Mouse (Mus musculus) yolk sac, embryonic 10.5 days (tissue): ENCODE measurements around the gene Prkcz.

Source experiments
- DNase-seq: peaks from one replicate; pipeline ENCODE4 v3.0.0-alpha.2; 2017; ENCODE audit warnings: low spot score

Prkcz gene

DNA sequence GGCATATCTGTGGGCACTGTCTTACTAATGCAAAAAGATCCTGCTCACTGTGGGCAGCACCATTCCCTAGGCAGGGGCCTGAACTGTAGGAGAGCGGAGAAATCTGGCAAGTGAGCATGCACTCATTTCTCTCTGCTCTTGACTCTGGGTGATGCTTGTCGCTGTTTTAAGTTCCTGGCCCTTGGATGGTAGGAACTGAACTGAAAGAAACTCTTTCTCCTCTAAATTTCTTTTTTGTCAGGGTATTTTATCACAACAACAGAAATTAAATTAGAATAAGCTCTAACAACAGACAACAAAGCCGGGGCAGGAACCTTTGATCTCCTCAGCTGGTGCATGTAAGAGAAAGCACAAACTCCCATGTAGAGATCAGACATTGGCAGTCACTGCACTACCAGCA lies 46.1 kb downstream of the Prkcz start:
- DNase-seq: no peak

DNA sequence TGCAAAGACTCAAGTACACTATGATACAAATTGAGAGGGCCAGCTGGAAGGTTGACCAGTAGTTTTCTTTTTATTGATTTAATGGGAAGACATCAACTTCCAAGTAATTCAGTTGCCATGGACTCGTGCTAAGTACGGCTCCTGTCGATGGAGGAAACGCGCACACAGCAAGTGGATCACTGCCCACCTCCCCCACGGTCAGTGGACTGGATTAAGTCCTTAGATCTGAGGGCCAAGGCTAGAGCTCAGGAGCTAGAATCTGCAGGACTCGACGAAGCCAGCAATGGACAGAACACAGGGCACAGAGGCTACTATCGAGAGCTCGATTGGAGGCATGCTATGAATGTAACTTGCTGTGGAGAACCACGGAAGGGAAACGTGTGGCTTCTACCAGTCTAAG lies 52.5 kb downstream of the Prkcz start:
- DNase-seq: no peak

DNA sequence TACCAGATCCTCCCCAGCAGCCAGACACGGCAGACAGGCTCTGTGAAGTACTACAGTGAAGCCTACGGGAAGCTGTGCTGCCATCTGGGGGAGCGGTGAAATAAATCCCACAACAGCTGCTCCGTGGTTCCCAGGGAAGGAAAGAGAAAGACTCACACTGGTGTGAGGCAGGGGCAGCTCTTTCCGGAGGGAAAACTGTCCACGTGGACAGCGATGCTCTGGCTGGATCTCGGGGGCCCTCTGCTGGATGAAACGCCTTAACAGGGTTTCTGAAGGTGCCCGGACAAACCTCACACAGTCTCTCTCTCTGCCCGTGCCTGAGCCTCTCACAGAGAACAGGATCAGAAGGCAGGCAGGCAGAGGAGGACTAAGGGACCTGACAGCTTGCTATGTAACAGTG lies 53.1 kb downstream of the Prkcz start:
- DNase-seq: peak; percentile 73

DNA sequence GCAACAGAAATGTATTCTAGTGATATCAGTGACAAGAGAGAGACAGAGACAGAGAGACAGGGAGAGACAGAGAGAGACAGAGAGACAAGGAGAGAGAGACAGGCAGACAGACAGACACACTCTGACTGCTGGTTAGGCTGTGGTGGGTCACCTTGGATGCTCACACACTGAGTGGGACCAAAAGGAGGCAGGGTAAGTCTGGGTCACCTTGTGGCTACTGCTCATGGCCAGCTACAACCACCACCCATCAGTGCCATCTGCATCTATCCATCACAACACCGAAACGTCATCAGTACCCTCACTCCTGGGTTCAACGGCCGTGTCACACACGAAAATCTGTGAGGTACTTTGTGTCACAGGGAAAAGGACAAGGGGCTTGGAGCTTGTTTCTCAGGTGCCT lies 53.6 kb downstream of the Prkcz start:
- DNase-seq: no peak

DNA sequence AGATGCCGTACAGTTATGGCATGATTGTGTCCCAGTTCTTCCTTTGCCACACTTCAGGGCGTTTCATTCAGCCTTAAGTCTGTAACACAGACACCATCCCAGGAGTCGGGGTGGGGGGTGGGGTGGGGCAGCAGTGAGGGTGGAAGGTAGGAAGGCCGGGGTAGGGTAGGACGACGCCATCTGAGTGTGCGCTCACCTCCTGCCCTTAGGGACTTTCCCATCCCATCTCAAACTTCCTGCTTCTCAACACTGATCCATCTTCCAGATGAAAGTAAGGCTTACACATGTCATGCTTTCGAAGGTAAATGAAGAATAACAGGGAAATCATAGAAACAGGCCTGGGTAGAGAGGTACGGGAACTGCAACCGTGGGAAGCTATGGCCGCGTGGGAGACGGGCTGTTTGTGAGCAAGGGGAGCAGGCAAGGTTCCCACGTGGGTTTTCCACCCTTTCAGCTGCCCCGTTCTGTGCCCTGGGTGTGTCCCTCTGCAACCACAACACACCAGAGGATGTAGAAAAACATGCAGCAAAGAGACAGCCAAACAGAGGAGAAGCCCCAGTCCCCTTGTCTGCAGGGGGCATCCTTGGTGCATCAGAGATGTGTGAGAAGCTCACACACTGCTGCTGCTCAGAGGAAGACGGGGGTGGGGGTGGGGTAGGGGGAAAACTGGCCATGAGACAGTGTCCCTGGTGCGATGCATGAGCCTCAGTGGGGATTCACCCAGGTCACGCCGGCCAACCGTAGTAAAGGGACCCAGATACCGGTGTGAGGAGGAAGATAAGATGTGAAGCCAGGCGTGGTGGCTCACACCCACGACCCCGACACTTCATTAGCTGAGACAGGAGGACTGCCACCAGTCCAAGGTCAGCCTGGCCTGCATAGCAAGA lies 54.6 kb downstream of the Prkcz start:
- no peak for DNase-seq

DNA sequence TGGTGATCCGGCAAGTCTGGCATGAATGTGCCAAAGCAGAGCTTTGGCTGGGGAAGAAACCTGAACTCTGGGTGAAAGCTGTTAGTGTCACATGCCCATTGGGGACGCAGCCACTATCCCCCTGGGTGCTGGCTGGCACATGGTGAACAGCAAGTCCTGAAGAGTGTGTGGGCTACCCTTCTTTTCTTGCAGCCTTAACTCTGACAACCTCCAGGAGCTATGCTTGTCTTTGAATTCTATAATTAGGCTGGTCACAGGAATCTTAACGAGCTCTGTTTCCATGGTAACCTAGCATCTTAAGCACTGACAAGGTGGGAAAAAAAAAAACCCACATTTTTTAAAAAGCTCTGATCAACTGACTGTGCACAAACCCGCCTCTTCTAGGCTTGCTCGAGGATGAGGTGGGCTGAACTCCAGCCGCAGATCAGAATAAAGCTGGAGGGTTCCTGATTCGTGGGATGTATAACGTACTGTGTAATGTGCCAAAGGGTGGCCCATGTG lies 55.6 kb downstream of the Prkcz start:
- DNase-seq: no peak

DNA sequence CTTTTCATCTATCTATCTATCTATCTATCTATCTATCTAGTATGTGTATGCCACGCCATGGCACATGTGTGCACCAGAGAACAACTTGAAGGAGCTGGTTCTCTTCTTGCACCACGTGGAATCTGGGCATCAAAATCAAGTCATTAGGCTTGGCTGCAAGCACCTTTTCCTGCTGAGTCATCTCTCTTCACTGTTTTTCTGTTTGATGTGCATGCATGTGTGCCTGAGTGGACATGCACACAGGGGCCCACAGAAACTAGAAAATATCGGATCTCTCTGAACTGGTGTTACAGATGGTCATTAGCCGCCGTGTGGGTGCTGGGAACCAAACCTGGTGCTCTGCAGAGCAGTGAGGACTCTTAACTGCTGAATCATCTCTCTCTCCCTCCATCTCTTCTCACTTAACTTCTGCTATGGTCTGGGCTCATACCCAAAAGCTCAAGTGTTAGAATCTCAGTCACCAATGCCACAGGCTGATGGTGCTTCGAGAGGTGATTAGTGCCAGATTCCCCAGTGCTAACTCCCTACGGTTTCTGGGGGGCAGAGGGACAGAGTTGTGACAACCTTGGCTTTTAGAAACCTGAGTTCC lies 56.6 kb downstream of the Prkcz start:
- DNase-seq: no peak

DNA sequence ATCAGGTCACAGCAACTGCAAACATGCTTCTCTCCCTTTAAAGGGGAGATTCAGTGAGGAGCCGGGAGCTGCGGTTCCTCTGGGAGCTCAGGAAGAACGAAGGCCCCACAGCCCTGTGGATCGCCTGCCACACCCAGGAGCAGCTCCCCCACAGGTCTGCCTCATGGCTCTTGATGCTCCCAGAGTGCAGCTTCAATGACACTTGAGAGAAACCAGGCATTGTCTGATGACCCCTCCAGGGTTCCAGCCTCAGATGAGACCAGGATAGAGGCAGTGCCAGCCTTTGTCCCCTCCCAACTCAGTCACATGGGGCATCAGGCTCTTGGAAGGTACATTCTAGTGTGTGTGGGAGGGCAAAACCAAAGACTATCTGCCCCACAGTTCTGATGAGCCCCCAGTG lies 59.2 kb downstream of the Prkcz start:
- DNase-seq: no peak

DNA sequence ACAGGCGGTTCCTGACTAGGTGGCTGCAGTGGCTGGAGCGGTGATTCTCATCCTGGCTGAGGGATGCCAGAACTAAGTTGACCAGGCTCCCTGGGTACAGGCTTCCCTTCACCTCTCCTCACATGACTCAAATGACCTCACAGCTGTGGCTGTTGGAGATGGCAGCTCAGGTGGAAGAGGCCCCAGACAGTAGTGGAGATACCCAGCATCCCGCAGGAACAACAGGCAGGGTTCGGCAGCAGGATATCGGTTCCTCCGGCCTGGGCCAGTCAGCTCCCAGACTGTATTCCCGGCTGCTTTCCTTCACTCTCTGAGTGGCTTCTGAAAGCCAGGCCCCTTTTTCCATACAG lies 60.1 kb downstream of the Prkcz start:
- no peak for DNase-seq

DNA sequence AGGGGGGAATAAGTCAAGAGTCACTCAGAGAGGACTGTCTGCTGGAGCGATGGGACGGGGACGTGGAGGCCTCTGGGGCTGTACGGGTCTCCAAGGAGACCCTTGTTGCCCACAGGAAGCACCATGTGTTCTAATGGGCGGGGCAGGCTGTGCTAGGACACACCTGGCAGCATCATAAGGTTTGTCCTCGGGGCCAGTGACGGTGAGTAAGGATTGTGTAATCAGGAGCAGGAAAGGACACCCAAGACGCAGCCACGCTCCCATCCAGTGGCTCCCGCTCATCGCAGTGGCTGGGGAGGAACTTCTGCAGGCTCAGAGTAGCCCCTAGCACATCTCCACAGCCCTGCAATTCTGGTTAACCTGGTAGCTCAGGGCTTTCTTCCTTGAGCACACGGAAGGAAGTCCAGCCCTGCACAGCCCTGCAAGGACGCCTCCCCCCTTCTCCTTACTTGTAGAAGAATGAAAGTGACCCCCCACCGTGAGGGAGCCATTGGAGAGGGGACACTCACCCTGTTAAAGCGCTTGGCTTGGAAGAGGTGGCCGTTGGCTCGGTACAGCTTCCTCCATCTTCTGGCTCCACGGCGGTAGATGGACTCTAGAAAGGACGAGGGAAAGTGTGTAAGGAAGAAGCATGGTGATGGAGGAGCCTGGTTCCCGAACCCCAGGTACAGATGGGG lies 60.6 kb downstream of the Prkcz start:
- DNase-seq: no peak

DNA sequence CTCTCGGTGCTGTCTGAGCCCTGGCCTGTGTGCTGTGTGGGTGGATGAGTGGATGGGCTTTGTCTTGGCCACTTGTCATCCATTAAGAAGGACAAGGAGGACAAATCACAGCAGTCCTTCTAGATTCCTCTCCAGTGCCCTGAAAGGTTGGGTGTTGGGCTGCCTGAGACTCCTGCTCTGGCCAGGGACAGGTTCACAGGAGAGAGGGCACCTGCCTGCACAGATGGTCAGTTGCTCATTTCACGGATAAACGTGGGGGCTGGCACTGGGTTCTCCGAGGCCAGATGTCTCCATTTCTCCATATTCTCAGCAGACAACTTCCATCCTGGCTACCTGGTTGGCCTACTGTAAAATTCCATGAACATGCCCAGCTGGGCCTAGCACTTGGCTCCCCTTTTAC lies 62.3 kb downstream of the Prkcz start:
- no peak for DNase-seq

DNA sequence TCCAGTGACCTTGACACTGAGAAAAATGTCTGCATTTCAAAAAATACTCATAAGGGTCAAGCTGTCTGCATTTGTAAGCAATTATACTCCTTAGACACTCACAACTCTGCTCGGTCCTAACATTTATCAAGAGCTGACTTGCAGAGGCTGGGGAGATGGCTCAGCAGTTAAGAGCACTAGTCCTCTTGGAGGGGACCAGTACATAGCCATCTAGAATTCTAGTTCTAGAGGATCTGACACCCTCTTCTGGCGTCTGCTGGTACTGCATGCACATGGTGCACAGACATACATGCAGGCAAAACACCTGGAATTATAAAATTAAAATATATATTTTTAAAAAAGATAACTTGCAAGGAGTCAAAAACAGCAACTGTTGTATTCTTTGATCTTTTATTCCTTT lies 64.1 kb downstream of the Prkcz start:
- DNase-seq: no peak

DNA sequence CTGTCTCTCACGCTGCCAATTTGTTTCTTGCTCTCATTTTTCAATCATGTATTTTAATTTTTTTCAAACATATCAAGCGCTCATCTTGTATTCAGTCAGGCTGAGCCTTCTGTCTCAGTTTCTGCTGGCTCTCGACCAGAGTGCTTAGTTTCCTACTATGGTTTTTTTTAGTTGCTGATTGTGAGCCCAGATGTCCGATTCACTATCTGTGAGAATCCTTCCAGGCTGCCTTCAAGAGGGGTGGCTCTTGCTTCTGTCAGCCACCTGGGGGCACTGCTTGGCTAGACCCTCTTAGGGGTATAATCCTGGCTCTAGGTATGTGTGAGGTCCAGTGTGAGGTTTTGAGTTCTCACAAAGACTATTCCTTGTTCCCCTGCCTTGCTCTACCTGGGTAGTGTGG lies 65.2 kb downstream of the Prkcz start:
- no peak for DNase-seq

DNA sequence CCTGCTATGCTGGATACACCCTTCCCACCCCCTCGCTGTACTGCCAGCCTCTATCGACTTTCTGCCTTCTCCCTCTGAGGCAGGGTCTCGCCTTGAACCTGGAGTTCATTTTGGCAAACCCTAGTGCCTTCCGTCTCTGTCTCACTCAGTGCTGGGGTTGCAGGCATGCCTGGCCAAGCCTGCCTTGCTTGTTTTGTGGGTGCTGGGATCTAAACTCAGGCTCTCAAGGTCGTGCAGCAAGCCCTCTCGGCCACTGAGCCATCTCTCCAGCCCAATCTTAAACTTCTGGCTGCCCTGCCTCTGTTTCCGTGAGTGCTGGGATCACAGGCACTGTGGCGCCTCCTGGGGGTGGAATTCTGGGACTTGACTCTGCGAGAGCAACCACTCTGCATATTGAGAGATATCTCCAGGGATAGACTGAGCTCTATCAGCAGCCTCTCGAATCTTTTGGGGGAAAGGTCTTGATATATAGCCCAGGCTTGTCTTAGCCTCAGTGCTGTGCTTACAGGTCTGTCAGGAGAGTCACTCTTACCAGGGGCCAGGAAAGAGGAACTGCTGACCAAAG lies 66.1 kb downstream of the Prkcz start:
- DNase-seq: no peak

DNA sequence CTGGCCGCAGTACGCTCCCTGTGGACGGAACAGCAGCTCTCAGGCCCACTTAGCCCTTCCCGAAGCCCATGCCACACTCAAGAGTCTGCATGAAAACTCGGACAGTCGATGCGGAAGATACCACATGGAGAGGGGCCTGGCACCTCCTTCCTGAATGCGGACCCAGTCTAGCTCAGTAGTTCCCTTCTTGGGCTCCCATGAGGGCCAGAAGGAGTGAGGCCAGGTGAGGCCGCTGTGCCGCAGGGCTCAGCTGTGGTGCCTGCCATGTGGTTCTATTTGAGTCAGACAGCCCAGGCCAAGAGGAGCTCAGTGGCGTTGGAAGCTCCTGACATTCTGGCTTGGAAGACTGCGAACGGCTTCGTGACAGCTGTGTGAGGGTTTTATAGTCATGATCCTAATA lies 66.8 kb downstream of the Prkcz start:
- no peak for DNase-seq

DNA sequence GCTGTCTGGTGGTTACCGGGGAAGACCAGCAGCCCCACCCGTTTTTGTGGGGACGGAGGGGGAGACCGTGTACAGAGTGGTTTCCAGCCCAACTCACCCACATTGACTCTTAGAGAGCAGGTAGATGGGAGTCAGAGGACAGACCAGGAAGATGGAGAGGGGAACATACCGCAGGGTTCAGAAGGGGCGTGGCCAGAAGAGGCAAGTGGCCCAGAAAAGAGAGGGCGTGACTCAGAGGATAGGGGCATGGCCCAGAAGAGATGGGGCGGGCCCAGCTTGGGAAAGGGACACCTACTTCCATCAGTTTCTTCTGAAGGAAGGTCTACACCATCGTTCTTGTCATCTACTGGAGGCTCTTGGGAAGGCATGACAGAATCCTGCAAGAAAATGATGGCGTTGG lies 68.3 kb downstream of the Prkcz start:
- no peak for DNase-seq

DNA sequence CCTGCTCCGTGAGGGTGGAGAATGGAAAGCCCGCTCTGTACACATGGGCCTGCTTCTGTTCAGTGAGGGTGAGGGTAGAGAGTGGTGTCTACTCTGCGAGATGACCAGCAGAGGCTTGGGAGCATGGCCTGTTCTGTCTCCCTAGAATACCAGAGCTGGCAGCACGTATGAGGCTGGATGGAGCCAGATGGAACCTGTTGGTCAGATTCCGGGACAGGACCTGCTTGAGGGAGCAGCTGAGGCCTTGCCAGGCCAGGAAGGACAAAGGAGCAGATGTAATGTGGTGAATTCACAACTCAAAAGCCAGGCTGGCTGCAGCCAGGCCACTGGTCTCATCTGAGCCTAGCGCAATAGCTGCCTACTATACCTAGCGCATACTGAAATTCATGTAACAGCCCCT lies 71.1 kb downstream of the Prkcz start:
- DNase-seq: no peak

DNA sequence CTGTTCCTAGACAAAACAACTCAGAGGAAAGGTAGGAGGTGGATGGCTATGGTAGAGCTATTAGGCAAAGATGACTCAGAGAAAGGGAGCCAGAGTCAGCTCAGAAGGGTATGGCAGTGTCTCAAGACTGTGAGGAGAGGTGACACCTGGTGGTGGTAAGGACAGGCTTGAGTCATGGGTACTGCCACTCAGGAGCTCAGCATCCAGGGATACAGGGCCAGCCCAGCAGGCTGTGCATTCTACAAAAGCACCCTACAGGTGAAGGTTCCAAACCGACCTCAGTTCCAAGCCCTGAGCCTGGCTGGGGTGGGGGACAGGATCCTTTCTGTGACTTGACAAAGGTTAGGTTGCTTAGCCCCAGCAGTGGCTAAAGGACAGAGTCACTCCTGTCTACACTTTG lies 72.6 kb downstream of the Prkcz start:
- no peak for DNase-seq

DNA sequence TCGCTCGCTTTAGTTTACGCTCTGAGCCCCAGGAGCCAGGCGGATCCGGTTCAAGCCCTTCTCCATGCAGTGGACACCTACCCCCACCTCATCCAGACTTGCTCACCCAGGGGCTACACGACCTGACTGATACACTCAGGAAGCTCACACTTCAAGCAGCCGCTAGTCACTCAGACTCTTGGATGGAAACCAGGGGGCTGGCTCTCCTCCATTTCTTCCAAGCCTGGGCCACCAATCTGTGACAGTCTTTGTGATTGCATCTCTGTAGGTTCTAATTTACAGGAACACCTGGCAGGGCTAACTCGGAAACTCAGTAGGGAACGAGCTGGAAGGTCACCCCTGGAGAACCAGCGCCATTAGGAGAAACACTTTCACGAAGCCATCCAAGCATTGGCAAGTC lies 73.4 kb downstream of the Prkcz start:
- DNase-seq: no peak

DNA sequence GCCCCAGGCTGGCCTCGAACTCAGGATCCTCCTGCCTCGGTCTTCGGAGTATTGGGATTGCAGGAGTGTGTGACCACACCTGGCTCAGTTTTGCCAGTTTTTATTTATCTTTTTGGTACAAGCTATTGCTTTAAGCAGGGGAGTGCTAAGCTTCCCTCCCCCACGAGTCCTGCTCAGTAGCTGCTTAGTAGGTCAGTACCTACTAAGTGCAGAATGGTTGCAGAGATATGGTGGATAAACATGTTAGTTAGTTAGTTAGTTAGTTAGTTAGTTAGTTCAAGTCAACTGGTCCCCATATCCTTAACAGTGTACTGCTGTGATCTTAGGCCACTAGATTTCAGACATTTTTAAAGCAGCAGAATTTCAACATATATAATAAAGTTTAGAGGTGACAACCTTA lies 75.1 kb downstream of the Prkcz start:
- DNase-seq: no peak

DNA sequence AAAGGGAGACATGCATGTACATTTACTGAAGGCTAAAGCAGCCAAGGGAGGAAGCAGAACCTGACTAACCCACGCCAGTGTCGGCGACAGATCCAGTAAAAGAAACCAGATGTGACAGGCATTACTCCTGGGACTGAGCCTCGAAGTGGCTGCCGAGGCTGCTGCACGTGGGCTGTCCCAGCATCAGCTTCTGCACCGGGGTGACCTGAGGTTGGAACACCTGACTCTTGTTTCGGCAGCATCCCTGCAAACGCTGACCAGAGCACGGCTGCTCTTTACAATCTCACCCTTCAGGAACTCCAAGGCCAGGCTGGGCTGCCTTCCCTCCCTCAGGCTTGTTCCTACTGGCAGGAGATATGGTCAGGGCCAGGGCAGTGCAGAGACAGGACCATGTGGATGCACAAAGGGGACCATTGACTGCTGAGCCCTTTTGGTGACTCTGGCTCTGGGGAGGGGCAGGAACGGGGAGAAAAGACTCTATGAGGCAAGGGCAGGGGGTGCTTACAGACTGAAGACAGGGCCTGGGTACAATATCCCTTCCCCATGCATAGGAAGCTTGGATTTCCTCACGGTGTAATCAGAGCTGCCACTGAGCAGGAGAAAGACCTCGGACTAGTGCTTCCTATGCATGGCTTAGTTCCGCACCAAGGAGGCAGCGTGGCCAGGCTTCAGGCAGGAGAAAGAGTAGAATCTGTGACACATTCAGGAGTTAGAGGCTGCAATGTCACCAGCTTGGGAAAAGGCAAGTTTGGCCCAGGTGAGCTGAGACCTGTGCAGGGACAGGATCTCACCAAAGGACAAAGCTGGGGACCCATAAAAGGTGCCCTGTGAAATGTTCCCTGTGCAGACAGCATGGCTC lies 76.4 kb downstream of the Prkcz start:
- DNase-seq: no peak

DNA sequence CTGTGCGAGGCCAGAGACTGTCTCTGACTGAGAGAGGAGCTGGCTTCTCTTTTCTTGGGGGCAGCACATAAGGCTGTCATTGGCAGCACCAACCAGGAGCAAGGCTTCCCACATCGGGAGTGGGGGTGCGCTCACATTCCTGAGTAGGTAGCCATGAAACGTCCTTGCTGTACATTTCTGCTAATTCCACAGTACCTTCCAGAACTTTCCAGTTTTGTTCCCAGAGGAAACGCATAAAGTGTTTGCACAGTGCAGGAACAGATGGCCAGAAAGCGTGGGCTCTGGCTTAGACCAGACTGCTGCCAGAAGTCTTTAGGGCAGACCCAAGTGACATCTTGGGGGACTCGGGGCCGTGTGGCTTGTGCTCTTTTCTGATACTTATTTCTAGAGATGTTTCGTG lies 77.6 kb downstream of the Prkcz start:
- DNase-seq: no peak
